Mouse (Mus musculus) embryo, embryonic 10.5 days (tissue): ENCODE results near the gene Hist1h1a.

Experiments used
- DNase-seq: peaks from one replicate; pipeline ENCODE4 v3.0.0-alpha.2; 2015; ENCODE audit warnings: low spot score

The Hist1h1a gene

DNA sequence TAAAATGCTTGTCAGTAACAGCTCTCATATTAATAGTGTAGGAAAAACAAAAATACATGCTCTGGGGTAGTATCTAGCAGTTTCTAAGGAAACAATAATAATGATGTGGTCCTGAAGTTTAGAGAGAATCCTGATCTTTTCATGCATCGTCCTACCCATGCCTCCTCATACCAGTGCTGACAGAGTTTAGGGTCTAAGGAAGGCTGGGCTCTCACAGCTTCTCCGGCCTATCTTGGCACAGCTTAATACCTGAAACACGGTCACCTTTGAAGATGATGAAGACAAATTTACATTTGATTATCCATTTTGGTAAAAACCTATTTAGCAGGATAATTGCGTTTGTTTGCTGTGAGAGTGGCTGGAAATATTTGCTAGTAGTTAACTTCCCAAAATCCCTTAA, 19.5 kb upstream of the Hist1h1a start:
- peak; percentile 63 for DNase-seq

DNA sequence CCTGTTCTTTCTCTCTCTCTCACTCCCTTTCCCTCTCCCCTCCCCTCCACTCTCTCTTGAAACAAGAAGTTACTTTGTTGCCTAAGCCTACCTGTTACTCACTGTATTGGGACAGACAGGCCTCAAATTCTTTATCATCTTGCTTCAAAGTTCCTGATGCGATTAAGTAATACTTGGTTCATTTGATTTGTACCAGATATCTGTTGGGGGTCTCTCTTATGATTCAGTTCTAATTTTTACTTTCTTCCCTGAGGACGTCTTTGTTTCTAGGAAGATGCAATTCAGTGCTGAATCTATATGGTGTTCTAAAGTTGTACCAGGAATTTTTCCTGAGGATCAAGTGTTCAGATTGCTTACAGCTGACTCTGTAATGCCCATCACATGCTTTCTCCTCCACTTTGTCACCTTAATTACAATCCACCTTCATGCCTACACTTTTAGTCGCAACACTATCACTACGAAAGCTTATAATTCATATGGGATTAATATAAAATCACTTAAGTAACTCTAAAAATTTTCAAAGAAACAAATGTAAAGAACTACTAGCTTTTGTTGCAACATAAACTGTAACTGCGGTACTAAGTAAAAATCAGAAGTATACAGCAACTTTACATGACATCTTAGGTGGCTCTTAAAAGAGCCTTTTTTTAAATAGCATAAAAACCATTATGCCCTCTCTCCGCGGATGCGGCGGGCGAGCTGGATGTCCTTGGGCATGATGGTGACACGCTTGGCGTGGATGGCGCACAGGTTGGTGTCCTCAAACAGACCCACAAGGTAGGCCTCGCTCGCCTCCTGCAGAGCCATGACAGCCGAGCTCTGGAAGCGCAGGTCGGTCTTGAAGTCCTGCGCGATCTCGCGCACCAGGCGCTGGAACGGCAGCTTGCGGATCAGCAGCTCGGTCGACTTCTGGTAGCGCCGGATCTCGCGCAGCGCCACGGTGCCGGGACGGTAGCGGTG, 18.8 kb upstream of the Hist1h1a start:
- DNase-seq = peak; percentile 75

DNA sequence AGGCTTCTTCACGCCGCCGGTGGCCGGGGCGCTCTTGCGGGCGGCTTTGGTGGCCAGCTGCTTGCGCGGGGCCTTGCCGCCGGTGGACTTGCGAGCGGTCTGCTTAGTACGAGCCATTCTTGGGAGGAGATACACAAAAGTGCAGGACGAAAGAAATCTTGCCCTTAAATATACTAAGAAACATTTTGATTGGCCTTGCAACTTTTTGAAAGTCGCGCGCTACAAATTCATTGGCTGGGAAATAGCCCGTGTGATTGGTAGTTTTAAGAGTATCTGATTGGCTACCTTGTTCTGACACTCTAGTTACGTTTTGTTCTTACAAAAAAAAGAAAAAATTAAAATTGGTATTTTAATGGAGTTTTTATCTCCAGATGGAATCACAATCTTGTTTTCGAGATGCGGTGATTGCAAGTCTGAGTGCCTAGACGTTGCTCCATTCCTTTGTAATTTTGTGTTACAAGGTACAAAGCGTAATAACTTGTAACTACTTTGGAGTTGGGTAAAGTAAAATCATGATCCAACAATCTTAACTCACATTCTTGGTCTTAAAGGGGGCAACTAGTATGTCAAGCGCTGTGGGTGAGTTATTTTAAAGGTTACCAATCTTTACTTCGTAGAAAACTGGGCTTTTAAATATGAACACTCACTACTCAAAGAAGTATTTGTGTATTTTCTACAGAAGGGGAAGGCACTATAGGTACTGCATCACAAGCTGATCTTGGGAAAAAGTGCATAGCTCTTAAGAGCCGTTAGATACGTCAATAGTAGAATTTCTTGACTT, 17.9 kb upstream of the Hist1h1a start, which contains the start of gene Hist1h3c:
TSS of gene Hist1h3c (minus strand) at position 222 of the 781 bp plus-strand sequence.
- DNase-seq = peak; percentile 94

DNA sequence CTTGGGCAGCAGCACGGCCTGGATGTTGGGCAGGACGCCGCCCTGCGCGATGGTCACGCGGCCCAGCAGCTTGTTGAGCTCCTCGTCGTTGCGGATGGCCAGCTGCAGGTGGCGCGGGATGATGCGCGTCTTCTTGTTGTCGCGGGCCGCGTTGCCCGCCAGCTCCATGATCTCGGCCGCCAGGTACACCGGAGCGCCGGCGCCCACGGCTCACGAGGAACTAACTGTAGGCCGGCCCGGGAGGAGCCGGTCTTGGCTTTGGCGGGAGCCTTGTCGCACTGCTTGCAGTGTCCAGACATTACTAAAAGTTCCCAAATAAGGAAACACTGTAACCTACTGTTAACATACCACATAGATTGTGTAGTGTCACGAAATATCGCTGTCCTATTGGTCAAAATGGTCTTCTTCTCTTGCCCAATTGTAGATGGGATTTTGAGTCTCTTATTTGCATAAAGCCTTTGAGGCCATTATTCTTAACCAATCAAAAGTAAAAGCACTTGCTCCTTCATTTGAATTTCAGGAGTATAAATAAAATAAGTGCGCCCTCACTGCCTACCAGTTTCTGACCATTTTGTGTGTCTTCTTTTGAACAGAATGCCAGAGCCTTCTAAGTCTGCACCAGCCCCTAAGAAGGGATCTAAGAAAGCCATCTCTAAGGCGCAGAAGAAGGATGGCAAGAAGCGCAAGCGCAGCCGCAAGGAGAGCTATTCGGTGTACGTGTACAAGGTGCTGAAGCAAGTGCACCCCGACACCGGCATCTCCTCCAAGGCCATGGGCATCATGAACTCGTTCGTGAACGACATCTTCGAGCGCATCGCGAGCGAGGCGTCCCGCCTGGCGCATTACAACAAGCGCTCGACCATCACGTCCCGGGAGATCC, 17.0 kb upstream of the Hist1h1a start, which contains the start of gene Hist1h2bb:
TSS of gene Hist1h2bb (plus strand) at position 534 of the 880 bp plus-strand sequence.
- DNase-seq = peak; percentile 95

DNA sequence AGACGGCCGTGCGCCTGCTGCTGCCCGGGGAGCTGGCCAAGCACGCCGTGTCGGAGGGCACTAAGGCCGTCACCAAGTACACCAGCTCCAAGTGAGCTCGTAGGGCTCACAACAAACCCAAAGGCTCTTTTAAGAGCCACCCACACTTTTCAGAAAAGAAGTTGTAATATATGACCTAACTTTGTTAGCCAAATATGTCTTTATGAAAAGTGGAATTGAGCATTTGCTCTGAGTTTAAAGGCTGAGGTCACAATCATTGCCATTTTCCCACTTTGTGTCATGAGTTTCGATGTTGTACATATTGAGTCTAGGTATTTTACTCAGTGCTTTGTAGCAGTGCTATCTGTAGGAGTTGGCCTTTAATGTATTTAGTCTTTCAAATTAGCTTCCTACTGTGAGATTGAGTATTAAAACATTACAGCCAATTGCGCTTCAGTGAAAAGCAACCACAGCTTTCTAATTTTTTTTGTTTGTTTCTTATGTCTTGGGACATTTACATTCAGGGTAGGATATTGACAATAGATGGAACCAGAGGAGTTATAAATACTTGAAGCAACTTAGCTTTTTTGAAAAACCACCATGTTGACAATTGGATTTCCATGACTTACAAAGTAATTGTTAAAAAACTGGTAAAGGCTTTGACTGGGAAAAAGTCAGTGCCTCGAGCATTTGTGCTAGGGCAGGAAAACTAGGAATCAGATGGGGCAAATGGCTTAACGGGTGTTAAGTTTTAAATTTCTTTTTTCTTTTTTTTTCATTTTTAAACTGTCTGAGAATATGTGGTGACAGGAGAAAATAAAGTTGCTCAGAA, 16.2 kb upstream of the Hist1h1a start:
- peak; percentile 79 for DNase-seq

DNA sequence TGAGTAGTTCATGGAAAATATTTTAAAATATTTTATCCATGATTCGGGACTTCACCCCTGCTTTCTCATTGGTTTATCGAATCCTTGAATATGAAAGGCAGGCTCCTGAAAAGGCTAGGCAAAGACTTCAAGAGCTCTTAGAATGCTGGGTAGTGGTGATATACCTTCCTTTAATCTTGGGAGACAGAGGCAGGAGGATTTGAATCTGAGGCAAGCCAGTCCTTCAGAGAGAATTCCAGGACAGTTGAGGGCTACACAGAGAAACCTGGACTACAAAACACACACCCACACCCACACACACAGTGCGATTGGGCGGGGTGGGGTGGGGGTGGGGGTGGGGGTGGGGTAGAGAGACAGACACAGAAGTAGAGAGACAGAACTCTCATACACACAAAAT, 15.6 kb upstream of the Hist1h1a start:
- peak; percentile 69 for DNase-seq

DNA sequence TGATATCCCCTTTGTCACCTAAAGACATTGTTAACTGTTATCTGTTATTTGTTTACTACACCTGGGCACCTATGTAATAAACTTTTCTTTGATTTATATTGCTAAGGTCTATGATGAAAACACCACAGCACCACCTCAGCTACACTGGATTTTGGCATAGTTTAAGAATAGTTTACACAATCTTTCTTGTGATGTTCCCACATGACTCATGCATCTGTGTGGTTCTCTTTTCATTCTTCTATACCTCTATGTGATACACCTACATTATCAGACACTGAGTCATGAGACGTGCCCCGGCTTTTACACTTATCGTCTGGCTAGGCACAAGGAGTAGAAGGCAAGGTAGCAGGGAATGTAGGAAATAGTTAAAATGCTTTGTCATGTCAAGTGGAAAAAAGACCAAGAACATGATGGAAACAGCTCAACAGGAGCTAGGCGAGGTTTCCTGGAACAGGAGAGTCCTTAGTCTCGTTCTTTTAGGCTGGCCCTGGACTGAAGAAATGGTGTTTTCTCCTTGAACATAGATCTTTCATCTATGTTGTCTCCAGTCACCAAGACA, 13.8 kb upstream of the Hist1h1a start:
- no peak for DNase-seq

DNA sequence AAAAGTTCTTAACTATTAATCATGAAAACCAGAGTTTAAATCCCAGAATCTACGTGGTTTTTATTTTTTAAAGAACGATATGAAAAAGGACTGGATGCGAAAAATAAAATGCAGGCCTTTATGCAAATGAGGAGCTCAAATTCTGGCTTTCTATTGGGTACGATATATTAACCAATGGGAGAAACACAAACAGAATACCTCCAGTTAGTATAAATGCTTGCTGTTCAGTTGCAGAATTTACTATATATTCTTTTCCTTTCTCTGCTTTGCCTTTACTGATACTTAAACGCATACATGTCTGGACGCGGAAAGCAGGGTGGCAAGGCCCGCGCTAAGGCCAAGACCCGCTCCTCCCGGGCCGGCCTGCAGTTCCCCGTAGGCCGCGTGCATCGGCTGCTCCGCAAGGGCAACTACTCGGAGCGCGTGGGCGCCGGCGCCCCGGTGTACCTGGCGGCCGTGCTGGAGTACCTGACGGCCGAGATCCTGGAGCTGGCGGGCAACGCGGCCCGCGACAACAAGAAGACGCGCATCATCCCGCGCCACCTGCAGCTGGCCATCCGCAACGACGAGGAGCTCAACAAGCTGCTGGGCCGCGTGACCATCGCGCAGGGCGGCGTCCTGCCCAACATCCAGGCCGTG, 12.5 kb upstream of the Hist1h1a start, which contains the start of gene Hist1h2ab:
TSS of gene Hist1h2ab (plus strand) at position 288 of the 639 bp plus-strand sequence.
- DNase-seq = peak; percentile 91

DNA sequence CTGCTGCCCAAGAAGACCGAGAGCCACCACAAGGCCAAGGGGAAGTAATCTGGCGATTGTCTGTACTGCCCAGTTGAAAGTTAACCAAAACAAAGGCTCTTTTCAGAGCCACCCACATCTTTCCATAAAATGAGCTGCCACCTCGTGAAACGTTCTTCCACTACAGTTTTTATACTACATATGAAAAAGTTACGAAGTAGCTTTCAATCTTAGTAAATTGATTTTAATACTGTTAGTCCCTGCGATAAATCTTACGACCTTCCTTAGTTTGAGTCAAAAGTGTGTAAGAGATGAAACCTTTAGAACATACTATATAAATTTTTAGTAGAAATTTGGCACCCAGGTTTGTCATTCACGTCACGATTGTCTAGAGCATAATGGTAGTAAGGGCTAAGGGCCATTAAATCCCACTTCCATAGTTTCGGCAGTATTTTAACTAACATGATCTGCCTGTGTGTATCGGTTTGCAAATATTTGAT, 11.9 kb upstream of the Hist1h1a start:
- DNase-seq = peak; percentile 75

DNA sequence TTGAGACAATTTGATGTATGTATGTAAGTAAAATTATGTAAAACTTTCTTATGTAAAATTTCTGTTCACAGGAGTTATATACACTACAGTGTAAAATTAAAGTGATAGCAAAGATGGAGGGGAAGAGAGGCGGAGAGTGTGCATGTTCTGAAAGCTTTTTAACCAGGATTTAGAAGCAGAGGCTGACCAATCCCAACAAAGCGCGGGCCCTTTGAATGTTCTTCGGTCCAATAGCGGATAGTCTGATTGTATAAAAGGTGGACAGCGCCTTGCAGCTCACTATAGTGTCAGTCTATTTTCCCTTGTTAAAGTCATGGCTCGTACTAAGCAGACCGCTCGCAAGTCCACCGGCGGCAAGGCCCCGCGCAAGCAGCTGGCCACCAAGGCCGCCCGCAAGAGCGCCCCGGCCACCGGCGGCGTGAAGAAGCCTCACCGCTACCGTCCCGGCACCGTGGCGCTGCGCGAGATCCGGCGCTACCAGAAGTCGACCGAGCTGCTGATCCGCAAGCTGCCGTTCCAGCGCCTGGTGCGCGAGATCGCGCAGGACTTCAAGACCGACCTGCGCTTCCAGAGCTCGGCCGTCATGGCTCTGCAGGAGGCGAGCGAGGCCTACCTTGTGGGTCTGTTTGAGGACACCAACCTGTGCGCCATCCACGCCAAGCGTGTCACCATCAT, 11.3 kb upstream of the Hist1h1a start, which contains the start of gene Hist1h3b:
TSS of gene Hist1h3b (plus strand) at position 201 of the 675 bp plus-strand sequence.
- DNase-seq = peak; percentile 99

DNA sequence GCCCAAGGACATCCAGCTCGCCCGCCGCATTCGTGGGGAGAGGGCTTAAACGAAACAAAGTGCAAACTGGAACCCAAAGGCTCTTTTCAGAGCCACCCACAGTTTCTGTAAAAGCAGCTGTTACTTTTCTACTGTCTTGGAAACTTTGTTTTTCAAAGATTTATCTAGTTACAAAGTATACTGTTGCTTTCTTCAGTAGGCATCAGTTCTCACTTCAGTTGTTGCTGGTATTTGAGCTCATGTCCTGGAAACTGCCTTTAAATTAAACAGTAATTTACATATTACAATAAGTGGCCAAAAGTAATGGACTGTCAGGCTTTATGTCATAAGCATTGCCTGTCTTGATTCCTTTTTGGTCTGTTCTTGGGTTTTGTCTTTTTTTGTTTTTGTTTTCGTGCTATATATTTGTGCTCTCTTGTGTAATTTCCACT, 10.7 kb upstream of the Hist1h1a start:
- peak; percentile 72 for DNase-seq

DNA sequence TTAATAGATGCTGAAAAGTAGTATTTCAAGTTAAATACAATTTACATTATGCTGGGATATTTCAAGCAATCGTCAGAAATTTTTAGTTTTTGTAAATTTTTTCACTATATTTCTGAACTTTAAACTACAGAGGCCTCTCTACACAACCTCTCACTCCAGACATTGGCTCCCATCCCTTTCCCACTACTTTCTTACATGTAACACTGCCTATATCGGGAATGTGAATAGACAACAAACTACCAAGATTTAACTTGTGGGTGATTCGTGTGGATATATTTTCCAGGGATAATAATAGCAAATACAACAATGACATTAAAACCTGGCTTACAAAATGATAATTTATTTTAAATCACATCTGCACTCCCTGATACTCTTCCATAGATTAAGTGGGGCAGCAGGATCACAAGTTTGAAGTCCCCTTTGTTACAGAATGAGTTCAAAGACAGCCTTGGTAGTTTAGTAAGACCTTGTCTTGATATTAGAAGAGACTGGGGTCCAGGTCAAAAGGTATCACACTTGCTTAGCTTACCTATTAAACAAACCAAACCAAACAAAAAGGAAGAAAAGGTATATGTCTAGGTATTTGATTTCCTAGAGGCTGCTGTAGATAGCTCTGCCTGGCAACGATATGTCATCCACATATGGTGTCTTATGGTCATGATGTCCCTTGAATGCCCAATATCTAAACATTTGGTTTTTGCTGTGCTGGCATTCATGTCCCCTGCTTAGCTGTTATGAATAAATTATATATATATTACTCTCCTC, 10.0 kb upstream of the Hist1h1a start:
- peak; percentile 54 for DNase-seq

DNA sequence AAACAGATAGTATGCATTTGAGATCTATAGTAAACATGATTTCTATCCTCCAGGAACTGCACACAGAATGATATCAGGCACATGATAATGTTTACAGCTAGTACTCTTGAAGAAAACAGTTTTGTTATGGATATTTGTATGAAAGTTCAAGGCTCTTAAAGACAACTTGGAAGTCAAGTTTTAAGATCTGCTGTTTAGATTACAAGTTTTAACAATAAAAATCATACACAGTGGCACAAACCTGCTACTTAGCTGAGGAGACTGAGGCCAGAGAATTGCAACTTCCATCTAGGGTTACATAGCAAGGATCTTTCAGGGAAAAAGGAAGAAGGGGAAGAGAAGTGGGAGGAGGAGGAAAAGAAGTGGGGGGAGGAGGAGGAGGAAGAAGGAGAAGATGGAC, 8.5 kb upstream of the Hist1h1a start:
- no peak for DNase-seq

DNA sequence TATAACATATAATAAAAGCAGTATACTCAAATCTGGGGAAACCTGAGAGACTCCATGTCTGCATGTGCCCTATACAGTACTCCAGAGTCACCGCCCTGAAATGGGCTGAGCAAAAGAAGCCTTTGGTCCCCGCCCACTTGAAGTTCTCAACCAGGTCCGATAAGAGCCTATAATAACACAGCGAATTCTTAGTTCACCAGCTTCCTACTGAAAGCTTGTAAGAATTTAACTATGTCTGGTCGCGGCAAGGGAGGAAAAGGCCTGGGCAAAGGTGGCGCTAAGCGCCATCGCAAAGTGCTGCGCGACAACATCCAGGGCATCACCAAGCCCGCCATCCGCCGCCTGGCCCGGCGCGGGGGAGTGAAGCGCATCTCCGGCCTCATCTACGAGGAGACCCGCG, 6.7 kb upstream of the Hist1h1a start, which contains the start of gene Hist1h4b:
TSS of gene Hist1h4b (plus strand) at position 224 of the 400 bp plus-strand sequence.
- peak; percentile 99 for DNase-seq

DNA sequence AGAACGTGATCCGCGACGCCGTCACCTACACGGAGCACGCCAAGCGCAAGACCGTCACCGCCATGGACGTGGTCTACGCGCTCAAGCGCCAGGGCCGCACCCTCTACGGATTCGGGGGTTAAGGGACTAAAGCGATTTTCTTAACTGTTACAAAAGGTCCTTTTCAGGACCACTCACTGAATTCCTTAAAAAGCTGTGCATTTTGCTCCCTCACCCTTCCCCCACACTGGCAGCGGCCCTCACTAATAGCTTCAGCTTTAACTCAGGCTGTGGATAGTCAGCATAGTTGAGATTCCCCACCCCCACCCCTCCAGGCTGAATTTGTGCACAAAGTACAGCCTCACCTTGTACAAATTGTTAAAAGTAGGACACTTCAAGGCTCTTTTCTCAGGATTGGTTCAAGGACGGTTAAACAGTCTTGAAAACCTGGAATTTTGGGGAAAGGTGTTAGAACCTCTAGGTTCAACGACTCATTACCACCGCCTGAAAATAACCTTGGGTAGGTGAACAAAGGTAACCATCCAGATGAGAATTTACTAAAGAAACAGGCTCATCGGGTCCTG, 6.2 kb upstream of the Hist1h1a start:
- peak; percentile 81 for DNase-seq

DNA sequence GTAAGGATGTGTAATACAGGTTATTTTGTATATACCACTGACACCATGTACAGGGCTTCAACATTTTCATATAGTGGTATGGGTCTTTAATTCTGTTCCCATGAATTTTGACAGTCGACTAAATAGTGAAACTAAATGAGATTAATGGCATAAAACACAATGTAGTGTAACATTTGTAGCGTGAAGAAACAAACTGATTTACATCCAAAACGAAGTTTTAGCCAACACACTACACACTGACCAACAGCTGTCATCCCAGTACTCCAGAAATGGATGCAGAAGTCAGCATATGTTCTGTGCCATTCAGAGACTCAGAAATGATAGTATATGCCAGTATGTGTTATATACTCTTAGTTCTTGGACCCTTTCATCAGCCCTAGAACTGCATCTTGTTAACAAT, 5.5 kb upstream of the Hist1h1a start:
- peak; percentile 39 for DNase-seq

DNA sequence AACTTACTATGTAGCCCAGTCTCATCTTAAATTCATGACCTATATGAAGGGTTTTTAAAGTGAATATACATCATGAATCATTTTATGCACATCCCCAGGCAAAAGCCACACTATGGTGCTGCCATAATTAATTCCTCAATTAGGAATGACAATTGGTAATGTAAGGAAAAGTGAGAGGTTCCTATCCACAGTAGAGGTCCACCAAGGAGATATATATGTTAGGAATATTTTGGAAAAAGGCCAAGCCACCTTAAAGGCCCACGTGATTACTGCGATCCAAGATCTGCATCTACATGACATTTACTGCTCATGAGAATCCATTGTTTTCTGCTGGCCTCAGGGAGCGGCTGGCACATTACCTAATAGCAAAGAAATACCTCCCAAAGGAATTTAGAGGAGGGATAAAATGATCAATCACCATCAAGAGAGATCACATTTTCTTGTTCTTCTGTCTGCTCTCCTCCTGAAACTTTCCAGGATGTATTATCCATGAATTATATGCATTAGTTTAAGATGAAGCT, 4.2 kb upstream of the Hist1h1a start:
- peak; percentile 19 for DNase-seq

DNA sequence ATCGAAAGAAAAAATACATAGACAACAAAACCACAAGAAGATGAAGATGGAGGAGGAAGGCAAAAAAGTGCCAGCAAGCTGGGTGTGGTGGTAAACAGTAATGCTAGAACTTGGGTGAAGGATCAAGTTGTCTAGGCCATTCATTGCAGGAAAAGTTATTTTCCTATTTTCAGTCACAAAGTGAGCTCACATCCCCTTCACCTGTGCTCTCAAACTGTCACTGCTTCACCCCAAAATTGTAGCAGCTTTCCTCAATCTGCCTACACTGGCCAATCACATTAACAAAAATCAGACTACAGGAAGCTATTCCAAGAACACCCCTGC, 3.6 kb upstream of the Hist1h1a start:
- no peak for DNase-seq
